Mouse (Mus musculus): Measurements from ENCODE around the gene Ski. TPM values are rescaled to one million over a fixed set of nuclear protein-coding genes. Genes with fewer than 3 reads are reported as not detected.
A peak's percentile ranks its signal among the peaks of the same experiment; 100 is the strongest.

Gene Ski
- polyA plus RNA-seq, 1 experiment from 2014 or later: 15.5 TPM

- peak overlapping the region; percentile 89 for H3K27ac ChIP-seq
- ATAC-seq (replicated peaks; ENCODE audit: low FRiP score, low read depth) (no peak), DNase-seq (ENCODE audit: low spot score) (no peak)
- no peaks in the 10 kb centered on the region for H3K27me3 ChIP-seq (ENCODE audit: insufficient read depth, low read length)
- H3K4me1 ChIP-seq (replicated peaks; ENCODE audit: insufficient read depth, low read length): peaks cover 48% of the 10 kb centered on the region
- H3K9me3 ChIP-seq (replicated peaks; ENCODE audit: low read length): no peaks in the 10 kb centered on the region
- H3K4me2 ChIP-seq (ENCODE audit: low read length): no peak overlapping the region
- TF ChIP-seq CTCF (IDR thresholded peaks at IDR 0.05; ENCODE audit: low read depth): no peak
- no peaks in the 10 kb centered on the region for H3K36me3 ChIP-seq (ENCODE audit: insufficient read depth, low read length)
- 81% methylated on average over 4 of the region's 4 CpGs for WGBS
- H3K9ac ChIP-seq (ENCODE audit: low read depth, low read length): no peak overlapping the region
- no peak overlapping the region for H3K4me3 ChIP-seq (replicated peaks; ENCODE audit: low read depth, low read length)
Observed at GRCm38 (mm10) chr4:155148453-155148852, 73.9 kb downstream of the Ski start.

DNA sequence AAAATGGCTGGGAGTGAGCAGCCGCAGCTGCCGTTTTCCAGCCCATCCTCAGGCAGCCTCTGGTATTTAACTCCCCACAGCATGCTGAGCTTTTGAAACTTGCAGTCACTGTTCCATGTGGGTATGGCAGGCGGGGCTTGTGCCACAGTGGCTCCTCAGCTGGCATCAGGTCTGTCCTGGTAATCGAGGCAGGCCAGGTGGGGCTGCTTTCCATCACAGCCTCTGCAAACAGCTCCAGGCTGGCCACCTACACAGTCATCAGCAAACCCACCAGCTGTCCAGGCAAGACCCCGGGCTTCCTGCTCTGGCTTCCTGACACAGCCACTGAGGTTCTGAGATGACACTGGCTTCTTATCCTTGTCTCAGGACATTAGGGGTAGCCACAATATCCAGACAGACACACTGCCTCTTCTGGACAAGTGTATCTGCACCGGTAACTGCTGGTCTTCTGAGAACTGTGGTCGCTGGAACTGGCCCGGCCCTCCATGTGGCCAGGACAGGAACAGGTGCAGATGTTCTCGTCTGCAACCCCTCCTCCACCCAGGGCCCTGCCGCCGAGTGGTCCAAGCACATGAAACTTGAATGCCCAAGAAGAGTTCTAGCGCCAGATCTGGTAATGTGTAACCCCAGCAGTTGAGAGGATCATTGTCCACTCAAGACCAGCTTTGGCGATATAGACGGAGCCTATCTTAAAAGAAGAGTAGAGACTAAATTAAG, 76.1 kb downstream of the Ski start:
- WGBS: 59% methylated on average over 14 of the region's 14 CpGs
- H3K27ac ChIP-seq: no peak overlapping the region
- no peak overlapping the region for H3K4me2 ChIP-seq (ENCODE audit: low read length)
- no peak for TF ChIP-seq CTCF (IDR thresholded peaks at IDR 0.05; ENCODE audit: low read depth)
- no peaks in the 10 kb centered on the region for H3K36me3 ChIP-seq (ENCODE audit: insufficient read depth, low read length)
- no peak overlapping the region for H3K4me3 ChIP-seq (replicated peaks; ENCODE audit: low read depth, low read length)
- no peak overlapping the region for H3K9ac ChIP-seq (ENCODE audit: low read depth, low read length)
- no peaks in the 10 kb centered on the region for H3K9me3 ChIP-seq (replicated peaks; ENCODE audit: low read length)
- DNase-seq (ENCODE audit: low spot score): no peak
- ATAC-seq (replicated peaks; ENCODE audit: low FRiP score, low read depth): no peak
- H3K27me3 ChIP-seq (ENCODE audit: insufficient read depth, low read length): no peaks in the 10 kb centered on the region
- H3K4me1 ChIP-seq (replicated peaks; ENCODE audit: insufficient read depth, low read length): peaks cover 43% of the 10 kb centered on the region

DNA sequence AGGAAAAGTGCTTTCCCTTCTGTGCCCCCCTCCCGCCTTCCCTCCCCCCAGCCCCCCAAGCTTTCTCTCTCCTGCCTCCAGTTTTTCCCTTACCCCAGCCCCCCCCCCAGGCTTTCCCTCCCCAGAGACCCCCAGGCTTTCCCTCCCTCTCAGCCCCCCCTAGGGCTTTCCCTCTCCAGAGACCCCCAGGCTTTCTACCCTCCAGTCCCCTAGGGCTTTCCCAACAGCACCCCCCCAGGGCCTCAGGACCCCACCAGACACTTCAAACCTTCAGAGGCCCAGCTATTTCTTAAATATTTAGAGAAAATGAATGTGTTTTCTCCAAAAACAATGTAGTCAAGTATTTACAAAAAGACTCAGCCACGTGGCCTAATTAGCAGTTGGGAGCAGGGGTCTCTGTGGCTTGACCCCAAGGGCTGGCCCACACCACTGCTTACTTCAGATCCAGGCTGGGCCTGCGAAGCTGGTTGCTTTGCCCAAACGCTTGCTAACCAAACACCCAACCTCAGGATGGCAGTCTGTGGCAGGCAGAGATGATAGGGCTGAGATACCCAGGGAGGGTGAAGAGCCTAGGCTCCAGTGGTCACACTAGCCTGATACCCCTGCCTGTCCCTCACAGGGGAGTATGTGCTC, 77.7 kb downstream of the Ski start:
- no peak overlapping the region for H3K4me3 ChIP-seq (replicated peaks; ENCODE audit: low read depth, low read length)
- no peak for DNase-seq (ENCODE audit: low spot score)
- H3K27ac ChIP-seq: peak overlapping the region; percentile 87
- ATAC-seq (replicated peaks; ENCODE audit: low FRiP score, low read depth): no peak
- no peaks in the 10 kb centered on the region for H3K36me3 ChIP-seq (ENCODE audit: insufficient read depth, low read length)
- no peak overlapping the region for H3K4me2 ChIP-seq (ENCODE audit: low read length)
- peak; percentile 19; the same call in 1 of the 2 replicates for TF ChIP-seq CTCF (IDR thresholded peaks at IDR 0.05; ENCODE audit: low read depth)
- H3K9me3 ChIP-seq (replicated peaks; ENCODE audit: low read length): no peaks in the 10 kb centered on the region
- no peaks in the 10 kb centered on the region for H3K27me3 ChIP-seq (ENCODE audit: insufficient read depth, low read length)
- WGBS: 57% methylated on average over 4 of the region's 4 CpGs
- peaks cover 37% of the 10 kb centered on the region for H3K4me1 ChIP-seq (replicated peaks; ENCODE audit: insufficient read depth, low read length)
- H3K9ac ChIP-seq (ENCODE audit: low read depth, low read length): 0 out of 2 replicates have a peak overlapping the region, but pooled peaks have one; percentile 31

DNA sequence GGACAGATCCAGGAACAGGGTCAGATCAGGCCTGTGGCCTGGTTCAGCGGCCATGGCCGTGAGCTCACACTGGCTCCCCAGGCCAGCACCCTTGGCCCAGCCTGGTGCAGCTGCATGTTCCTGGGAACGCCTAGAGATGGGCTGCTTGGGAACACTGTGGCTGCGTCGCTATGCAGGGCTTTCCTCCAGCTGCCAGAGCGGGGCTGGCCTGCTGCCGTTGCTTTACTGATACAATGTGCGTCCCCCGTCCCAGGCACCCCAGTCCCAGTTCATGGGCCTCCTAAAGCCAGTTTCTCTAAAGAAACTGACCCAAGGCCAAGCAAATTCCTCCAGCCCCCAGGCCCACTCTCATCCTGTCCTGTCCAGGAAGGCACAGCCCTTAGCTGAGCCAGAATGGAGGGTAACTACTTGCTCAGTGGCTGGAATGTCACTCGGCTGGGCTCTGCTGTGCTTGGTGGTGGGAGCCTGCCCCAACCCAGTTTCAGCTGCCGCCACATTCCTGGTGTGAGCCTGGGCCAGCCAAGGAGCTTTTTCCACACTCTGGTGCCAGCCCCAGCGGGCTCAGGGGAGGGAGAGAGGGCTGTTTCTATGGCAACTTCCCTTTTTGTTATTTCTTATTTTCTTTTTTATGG, 78.4 kb downstream of the Ski start:
- peak overlapping the region; percentile 8; the same call in 1 of the 2 replicates for H3K9ac ChIP-seq (ENCODE audit: low read depth, low read length)
- H3K36me3 ChIP-seq (ENCODE audit: insufficient read depth, low read length): no peaks in the 10 kb centered on the region
- 49% methylated on average over 12 of the region's 12 CpGs for WGBS
- H3K4me3 ChIP-seq (replicated peaks; ENCODE audit: low read depth, low read length): no peak overlapping the region
- H3K27ac ChIP-seq: peak overlapping the region; percentile 87
- no peak for TF ChIP-seq CTCF (IDR thresholded peaks at IDR 0.05; ENCODE audit: low read depth)
- no peak overlapping the region for H3K4me2 ChIP-seq (ENCODE audit: low read length)
- H3K27me3 ChIP-seq (ENCODE audit: insufficient read depth, low read length): no peaks in the 10 kb centered on the region
- H3K4me1 ChIP-seq (replicated peaks; ENCODE audit: insufficient read depth, low read length): peaks cover 31% of the 10 kb centered on the region
- no peaks in the 10 kb centered on the region for H3K9me3 ChIP-seq (replicated peaks; ENCODE audit: low read length)
- peak; percentile 76 for ATAC-seq (replicated peaks; ENCODE audit: low FRiP score, low read depth)
- DNase-seq (ENCODE audit: low spot score): peak; percentile 85

GRCm38 (mm10) chr4:155143411-155143810, 79.0 kb downstream of the Ski start:
- H3K9ac ChIP-seq (ENCODE audit: low read depth, low read length): peak overlapping the region; percentile 8; the same call in 1 of the 2 replicates
- H3K27me3 ChIP-seq (ENCODE audit: insufficient read depth, low read length): no peaks in the 10 kb centered on the region
- WGBS: 65% methylated on average over 2 of the region's 2 CpGs
- no peak for TF ChIP-seq CTCF (IDR thresholded peaks at IDR 0.05; ENCODE audit: low read depth)
- DNase-seq (ENCODE audit: low spot score): no peak
- no peak overlapping the region for H3K4me3 ChIP-seq (replicated peaks; ENCODE audit: low read depth, low read length)
- peaks cover 30% of the 10 kb centered on the region for H3K4me1 ChIP-seq (replicated peaks; ENCODE audit: insufficient read depth, low read length)
- no peak for ATAC-seq (replicated peaks; ENCODE audit: low FRiP score, low read depth)
- H3K4me2 ChIP-seq (ENCODE audit: low read length): no peak overlapping the region
- peak overlapping the region; percentile 87 for H3K27ac ChIP-seq
- H3K36me3 ChIP-seq (ENCODE audit: insufficient read depth, low read length): no peaks in the 10 kb centered on the region
- no peaks in the 10 kb centered on the region for H3K9me3 ChIP-seq (replicated peaks; ENCODE audit: low read length)

- H3K9me3 ChIP-seq (replicated peaks; ENCODE audit: low read length): no peaks in the 10 kb centered on the region
- H3K4me1 ChIP-seq (replicated peaks; ENCODE audit: insufficient read depth, low read length): peaks cover 30% of the 10 kb centered on the region
- peak overlapping the region; percentile 87 for H3K27ac ChIP-seq
- no peaks in the 10 kb centered on the region for H3K27me3 ChIP-seq (ENCODE audit: insufficient read depth, low read length)
- DNase-seq (ENCODE audit: low spot score) (no peak), ATAC-seq (replicated peaks; ENCODE audit: low FRiP score, low read depth) (no peak)
- H3K4me2 ChIP-seq (ENCODE audit: low read length): no peak overlapping the region
- 91% methylated on average over 5 of the region's 5 CpGs for WGBS
- no peak overlapping the region for H3K9ac ChIP-seq (ENCODE audit: low read depth, low read length)
- H3K4me3 ChIP-seq (replicated peaks; ENCODE audit: low read depth, low read length): no peak overlapping the region
- TF ChIP-seq CTCF (IDR thresholded peaks at IDR 0.05; ENCODE audit: low read depth): no peak
- H3K36me3 ChIP-seq (ENCODE audit: insufficient read depth, low read length): no peaks in the 10 kb centered on the region
Observed at GRCm38 (mm10) chr4:155142836-155143235, 79.6 kb downstream of the Ski start.
